Mouse (Mus musculus): ENCODE data around the gene Zfp106. TPM values are rescaled to one million over a fixed set of nuclear protein-coding genes. Genes with fewer than 3 reads are reported as not detected.

Gene Zfp106
- total RNA-seq, 2 experiments from 2014 or later, result 169 to 182 TPM

GRCm38 (mm10) chr2:120464732-120465396, 98.8 kb downstream of the Zfp106 start:
- TF ChIP-seq CTCF (IDR thresholded peaks at IDR 0.05), result no peak
- H3K4me3 ChIP-seq, result no peak overlapping the region
- DNase-seq (ENCODE audit: extremely low spot score in 1 of 2, low spot score in 2 of 2), result no peak
- intact Hi-C loops (cut with DNase I), result no loop called here
- H3K27ac ChIP-seq, result no peak overlapping the region

GRCm38 (mm10) chr2:120464091-120464490, 99.6 kb downstream of the Zfp106 start:
- H3K27ac ChIP-seq, result no peak overlapping the region
- TF ChIP-seq CTCF (IDR thresholded peaks at IDR 0.05), result no peak
- intact Hi-C loops (cut with DNase I), result no loop called here
- H3K4me3 ChIP-seq, result no peak overlapping the region
- no peak for DNase-seq (ENCODE audit: extremely low spot score in 1 of 2, low spot score in 2 of 2)

- no peak for TF ChIP-seq CTCF (IDR thresholded peaks at IDR 0.05)
- no peak for DNase-seq (ENCODE audit: extremely low spot score in 1 of 2, low spot score in 2 of 2)
- intact Hi-C loops (cut with DNase I), result no loop called here
- H3K4me3 ChIP-seq, result no peak overlapping the region
- no peak overlapping the region for H3K27ac ChIP-seq
These were observed 100.3 kb downstream of the Zfp106 start for GRCm38 (mm10) chr2:120463328-120463727.

- DNase-seq (ENCODE audit: extremely low spot score in 1 of 2, low spot score in 2 of 2), result no peak
- H3K27ac ChIP-seq, result no peak overlapping the region
- intact Hi-C loops (cut with DNase I), result no loop called here
- no peak for TF ChIP-seq CTCF (IDR thresholded peaks at IDR 0.05)
- no peak overlapping the region for H3K4me3 ChIP-seq
These were observed 103.4 kb downstream of the Zfp106 start for GRCm38 (mm10) chr2:120460216-120460615.

Other genes with a start within 250 kb of the Zfp106 start
- gene Pla2g4f, start 249.7 kb downstream of the Zfp106 start, total RNA-seq (2021), result not detected
- 10 to 100 TPM; 69.7 to 72.4 TPM for gene Vps39, start 210.7 kb downstream of the Zfp106 start, total RNA-seq (2021)
- 10 to 100 TPM; 11.6 to 13.9 TPM for gene Ganc, start 159.9 kb downstream of the Zfp106 start, total RNA-seq (2021)
- gene Tmem87a, start 159.7 kb downstream of the Zfp106 start, total RNA-seq (2021), result 10 to 100 TPM; 40.9 to 42.2 TPM
- gene Capn3, start 107.8 kb downstream of the Zfp106 start, total RNA-seq (2021), result 1 to 10 TPM; 5.6 TPM
- 10 to 100 TPM; 19.1 to 23.5 TPM for gene Snap23, start 3.8 kb upstream of the Zfp106 start, total RNA-seq (2021)
- 10 to 100 TPM; 11.7 to 14.4 TPM for gene Haus2, start 45.5 kb upstream of the Zfp106 start, total RNA-seq (2021)
- 10 to 100 TPM; 41.6 to 42.5 TPM for gene Lrrc57, start 45.7 kb upstream of the Zfp106 start, total RNA-seq (2021)
- gene Stard9, start 65.3 kb upstream of the Zfp106 start, total RNA-seq (2021), result 10 to 100 TPM; 10.1 to 10.8 TPM

All from left cerebral cortex, adult 2 months (tissue).